Mouse (Mus musculus) cerebellum, adult 8-10 months (tissue): Measurements from ENCODE around the gene Drd3.
A peak's percentile ranks its signal among the peaks of the same experiment; 100 is the strongest.

Experiments
- DNase-seq: peaks from one replicate; pipeline ENCODE4 v3.0.0; 2022

Drd3 gene

GRCm38 (mm10) chr16:43802466-43802865 lies 48.6 kb downstream of the Drd3 start:
- DNase-seq, result no peak

GRCm38 (mm10) chr16:43804364-43804763 lies 50.5 kb downstream of the Drd3 start:
- DNase-seq, result no peak

GRCm38 (mm10) chr16:43807048-43807447 lies 53.2 kb downstream of the Drd3 start:
- no peak for DNase-seq

- DNase-seq, result no peak
Measured at GRCm38 (mm10) chr16:43809429-43809828, 55.6 kb downstream of the Drd3 start.

- DNase-seq, result no peak
Measured at GRCm38 (mm10) chr16:43811402-43811801, 57.6 kb downstream of the Drd3 start.

- DNase-seq, result peak; percentile 21
Measured at GRCm38 (mm10) chr16:43814644-43815043, 60.8 kb downstream of the Drd3 start.

GRCm38 (mm10) chr16:43816321-43816720 lies 62.5 kb downstream of the Drd3 start:
- no peak for DNase-seq

- no peak for DNase-seq
Measured at GRCm38 (mm10) chr16:43818404-43818803, 64.6 kb downstream of the Drd3 start.

GRCm38 (mm10) chr16:43827492-43827891 lies 73.7 kb downstream of the Drd3 start:
- DNase-seq, result no peak

GRCm38 (mm10) chr16:43831957-43832356 lies 78.1 kb downstream of the Drd3 start:
- no peak for DNase-seq

- no peak for DNase-seq
Measured at GRCm38 (mm10) chr16:43841236-43841635, 87.4 kb downstream of the Drd3 start.

- no peak for DNase-seq
Measured at GRCm38 (mm10) chr16:43849839-43850238, 96.0 kb downstream of the Drd3 start.

- DNase-seq, result no peak
Measured at GRCm38 (mm10) chr16:43858941-43859476, 105.2 kb downstream of the Drd3 start.

GRCm38 (mm10) chr16:43860624-43861023 lies 106.8 kb downstream of the Drd3 start:
- DNase-seq, result no peak

- DNase-seq, result no peak
Measured at GRCm38 (mm10) chr16:43869805-43870204, 116.0 kb downstream of the Drd3 start.

- no peak for DNase-seq
Measured at GRCm38 (mm10) chr16:43871419-43871818, 117.6 kb downstream of the Drd3 start.
